Mouse (Mus musculus) limb, embryonic 15.5 days (tissue): ENCODE measurements around the gene Nkrf. TPM values are rescaled to one million over a fixed set of nuclear protein-coding genes. Genes with fewer than 3 reads are reported as not detected.
"Not testable (repeated sequence)": the region's sequence is repeated elsewhere in the genome, so short reads cannot be mapped to it uniquely, and the experiment has no call there.

Experiments used
- ATAC-seq: fragments of 200-750 bp; cut with Nextera tagmentation; 2 replicates; pipeline ENCODE4 v1.8.0; 2017; ENCODE audit warnings: low read depth, moderate TSS enrichment; ENCODE audit not compliant: insufficient number of reproducible peaks, low FRiP score, low TSS enrichment
- H3K27ac ChIP-seq: fragments of 300-500 bp; sonication (generic); 2 replicates; pipeline ENCODE4 v1.5.1; 2015; ENCODE audit warnings: moderate library complexity, mild to moderate bottlenecking, inconsistent platforms
- H3K27me3 ChIP-seq: fragments of 300-500 bp; sonication (generic); 2 replicates; pipeline ENCODE4 v1.6.1; 2015; ENCODE audit warnings: inconsistent platforms
- H3K36me3 ChIP-seq: fragments of 300-500 bp; sonication (generic); 2 replicates; pipeline ENCODE4 v1.6.1; 2015; ENCODE audit warnings: inconsistent platforms
- H3K4me1 ChIP-seq: fragments of 300-500 bp; sonication (generic); 2 replicates; pipeline ENCODE4 v1.6.1; 2015; ENCODE audit warnings: inconsistent platforms
- H3K4me2 ChIP-seq: fragments of 300-500 bp; sonication (generic); 2 replicates; pipeline ENCODE4 v1.6.1; 2015; ENCODE audit warnings: mild to moderate bottlenecking, inconsistent platforms
- H3K4me3 ChIP-seq: fragments of 300-500 bp; sonication (generic); 2 replicates; pipeline ENCODE4 v1.5.1; 2015; ENCODE audit warnings: mild to moderate bottlenecking, inconsistent platforms
- H3K9ac ChIP-seq: fragments of 300-500 bp; sonication (generic); 2 replicates; pipeline ENCODE4 v1.6.1; 2015; ENCODE audit warnings: inconsistent platforms
- H3K9me3 ChIP-seq: fragments of 300-500 bp; sonication (generic); 2 replicates; pipeline ENCODE4 v1.6.1; 2016; ENCODE audit warnings: inconsistent platforms
- WGBS: fragments of 180-500 bp; shearing (Covaris S2); methylation state at CpG from one replicate; pipeline ENCODE4 v1.1.7; 2015; 5-methylcytosine and 5-hydroxymethylcytosine counted together
- polyA plus RNA-seq: library from polyadenylated mRNA; unstranded; fragments of >200 nt; fragmentation: Nextera tagmentation; extraction: Ambion mirVana; gene quantifications from 2 replicates; pipeline ENCODE4 v1.2.1, GENCODE M21; 2015

Gene Nkrf
- polyA plus RNA-seq, 1 experiment from 2014 or later: 1.3 TPM

- WGBS: 25% methylated on average over 31 of the region's 32 CpGs
- Histone ChIP-seq H3K4me1 (no peaks in the 10 kb centered on the region; the same call in 1 of the 2 replicates), H3K36me3 (no peaks in the 10 kb centered on the region), H3K9ac (0 out of 2 replicates have a peak overlapping the region, but pooled peaks have one; percentile 26), H3K27me3 (no peaks in the 10 kb centered on the region), H3K9me3 (no peaks in the 10 kb centered on the region), H3K4me3 (peak overlapping the region; percentile 53), H3K4me2 (peak overlapping the region; percentile 60), H3K27ac (peak overlapping the region; percentile 67)
- peak; percentile 85 for ATAC-seq
Observed at GRCm38 (mm10) chrX:36903115-36903768, 543 bp upstream of the Nkrf start.

GRCm38 (mm10) chrX:36901655-36902054, 1.0 kb downstream of the Nkrf start:
- H3K9me3 ChIP-seq: no peaks in the 10 kb centered on the region
- H3K36me3 ChIP-seq: no peaks in the 10 kb centered on the region
- no peak for ATAC-seq
- WGBS: 46% methylated on average over 3 of the region's 3 CpGs
- H3K4me1 ChIP-seq: no peaks in the 10 kb centered on the region; the same call in 1 of the 2 replicates
- H3K27me3 ChIP-seq: no peaks in the 10 kb centered on the region
- H3K4me2 ChIP-seq: peak overlapping the region; percentile 60; the same call in 1 of the 2 replicates
- no peak overlapping the region for H3K9ac ChIP-seq
- H3K27ac ChIP-seq: no peak overlapping the region
- peak overlapping the region; percentile 53; the same call in 1 of the 2 replicates for H3K4me3 ChIP-seq

DNA sequence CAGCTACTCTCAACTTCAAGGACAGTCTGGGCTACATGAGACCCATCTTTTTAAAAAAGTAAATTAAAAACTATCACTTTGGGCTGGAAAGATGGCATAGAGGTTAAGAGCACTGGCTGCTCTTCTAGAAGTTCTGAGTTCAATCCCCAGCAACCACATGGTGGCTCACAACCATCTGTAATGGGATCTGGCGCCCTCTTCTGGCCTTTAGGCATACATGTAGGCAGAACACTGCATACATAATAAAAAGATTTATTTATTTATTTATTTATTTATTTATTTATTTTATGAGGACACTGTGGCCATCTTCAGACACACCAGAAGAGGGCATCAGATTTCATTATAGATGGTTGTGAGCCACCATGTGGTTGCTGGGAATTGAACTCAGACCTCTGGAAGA, 3.8 kb downstream of the Nkrf start:
- not testable (repeated sequence) for H3K4me2 ChIP-seq, H3K9ac ChIP-seq, H3K4me1 ChIP-seq, H3K9me3 ChIP-seq, H3K27ac ChIP-seq, H3K36me3 ChIP-seq, H3K4me3 ChIP-seq, ATAC-seq, H3K27me3 ChIP-seq
- 13% methylated on average over 1 of the region's 1 CpGs for WGBS

- Histone ChIP-seq H3K36me3 (peaks cover 6% of the 10 kb centered on the region; the same call in 1 of the 2 replicates), H3K27me3 (no peaks in the 10 kb centered on the region), H3K9ac (no peak overlapping the region), H3K4me2 (no peak overlapping the region), H3K4me1 (no peaks in the 10 kb centered on the region), H3K4me3 (no peak overlapping the region), H3K27ac (no peak overlapping the region), H3K9me3 (no peaks in the 10 kb centered on the region)
- 91% methylated on average over 1 of the region's 1 CpGs for WGBS
- ATAC-seq: no peak
Observed at GRCm38 (mm10) chrX:36884719-36885118, 18.0 kb downstream of the Nkrf start.

DNA sequence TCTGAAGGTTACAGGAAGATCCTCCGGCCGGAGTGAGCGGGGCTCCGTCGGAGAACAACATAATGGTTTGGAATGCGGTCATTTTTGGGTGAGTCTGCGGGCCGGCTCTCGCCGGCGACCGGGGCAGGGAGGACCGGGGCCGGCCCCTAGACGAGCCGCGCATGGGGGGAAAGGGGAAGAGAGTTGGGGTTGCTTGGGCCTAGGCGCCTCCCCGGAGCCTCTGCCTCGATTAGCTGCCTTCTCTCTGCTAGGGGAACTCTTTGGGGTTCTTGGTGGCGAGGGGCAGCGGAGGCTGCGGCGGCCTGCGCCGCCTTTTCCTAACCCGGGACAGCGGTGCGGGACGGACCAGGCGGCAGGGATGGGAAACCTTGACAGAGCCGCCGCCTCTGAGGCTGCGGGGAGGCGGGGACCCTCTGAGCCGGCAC, 28.0 kb downstream of the Nkrf start:
- no peaks in the 10 kb centered on the region for H3K9me3 ChIP-seq
- peak overlapping the region; percentile 62 for H3K4me3 ChIP-seq
- no peaks in the 10 kb centered on the region for H3K27me3 ChIP-seq
- peak overlapping the region; percentile 85 for H3K27ac ChIP-seq
- no peaks in the 10 kb centered on the region for H3K36me3 ChIP-seq
- peak overlapping the region; percentile 49 for H3K4me2 ChIP-seq
- 17% methylated on average over 33 of the region's 36 CpGs for WGBS
- ATAC-seq: no peak
- H3K9ac ChIP-seq: peak overlapping the region; percentile 71
- H3K4me1 ChIP-seq: no peaks in the 10 kb centered on the region

- peak overlapping the region; percentile 85 for H3K27ac ChIP-seq
- H3K9ac ChIP-seq: peak overlapping the region; percentile 71
- peak overlapping the region; percentile 62 for H3K4me3 ChIP-seq
- peak overlapping the region; percentile 49 for H3K4me2 ChIP-seq
- no peaks in the 10 kb centered on the region for H3K9me3 ChIP-seq
- peak; percentile 92 for ATAC-seq
- WGBS: 17% methylated on average over 57 of the region's 57 CpGs
- H3K36me3 ChIP-seq: no peaks in the 10 kb centered on the region
- no peaks in the 10 kb centered on the region for H3K4me1 ChIP-seq
- no peaks in the 10 kb centered on the region for H3K27me3 ChIP-seq
Observed at GRCm38 (mm10) chrX:36874178-36874696, 28.5 kb downstream of the Nkrf start.

GRCm38 (mm10) chrX:36873765-36874164, 28.9 kb downstream of the Nkrf start, which contains the start of the genes Ube2a and C330007P06Rik:
Ube2a (plus strand) TSS chrX:36873900.
C330007P06Rik (minus strand) TSS chrX:36874111.
- Histone ChIP-seq H3K9me3 (no peaks in the 10 kb centered on the region), H3K36me3 (no peaks in the 10 kb centered on the region), H3K27me3 (no peaks in the 10 kb centered on the region), H3K4me2 (peak within 1 kb of the TSS; percentile 49), H3K4me1 (no peaks in the 10 kb centered on the region), H3K27ac (peak within 1 kb of the TSS; percentile 85), H3K9ac (peak within 1 kb of the TSS; percentile 71), H3K4me3 (peak within 1 kb of the TSS; percentile 62)
- no peak for ATAC-seq
- 23% methylated on average over 8 of the region's 8 CpGs for WGBS

DNA sequence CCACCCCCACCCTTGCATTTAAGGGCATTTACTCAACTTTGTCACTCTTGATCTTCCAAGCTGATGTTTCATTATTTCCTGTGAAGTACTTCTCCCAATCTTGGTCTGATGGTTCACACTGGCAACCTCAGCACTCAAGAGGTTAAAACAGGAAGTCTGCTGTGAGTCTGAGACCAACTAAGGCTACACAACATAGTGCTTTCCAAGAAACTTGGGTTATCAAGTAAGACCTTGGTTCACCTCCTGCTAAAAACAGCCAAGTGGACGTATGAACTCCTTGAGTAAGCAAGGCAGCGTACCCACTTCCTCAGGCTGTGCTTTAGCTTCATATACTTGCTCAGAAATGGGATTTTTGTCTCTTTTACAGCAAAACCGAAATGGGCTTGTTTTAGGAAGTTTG, 32.3 kb downstream of the Nkrf start:
- H3K27me3 ChIP-seq: no peaks in the 10 kb centered on the region
- no peak overlapping the region for H3K4me3 ChIP-seq
- no peaks in the 10 kb centered on the region for H3K4me1 ChIP-seq
- H3K27ac ChIP-seq: no peak overlapping the region
- H3K36me3 ChIP-seq: no peaks in the 10 kb centered on the region
- no peak for ATAC-seq
- no peak overlapping the region for H3K9ac ChIP-seq
- H3K4me2 ChIP-seq: no peak overlapping the region
- WGBS: 71% methylated on average over 3 of the region's 3 CpGs
- H3K9me3 ChIP-seq: no peaks in the 10 kb centered on the region

DNA sequence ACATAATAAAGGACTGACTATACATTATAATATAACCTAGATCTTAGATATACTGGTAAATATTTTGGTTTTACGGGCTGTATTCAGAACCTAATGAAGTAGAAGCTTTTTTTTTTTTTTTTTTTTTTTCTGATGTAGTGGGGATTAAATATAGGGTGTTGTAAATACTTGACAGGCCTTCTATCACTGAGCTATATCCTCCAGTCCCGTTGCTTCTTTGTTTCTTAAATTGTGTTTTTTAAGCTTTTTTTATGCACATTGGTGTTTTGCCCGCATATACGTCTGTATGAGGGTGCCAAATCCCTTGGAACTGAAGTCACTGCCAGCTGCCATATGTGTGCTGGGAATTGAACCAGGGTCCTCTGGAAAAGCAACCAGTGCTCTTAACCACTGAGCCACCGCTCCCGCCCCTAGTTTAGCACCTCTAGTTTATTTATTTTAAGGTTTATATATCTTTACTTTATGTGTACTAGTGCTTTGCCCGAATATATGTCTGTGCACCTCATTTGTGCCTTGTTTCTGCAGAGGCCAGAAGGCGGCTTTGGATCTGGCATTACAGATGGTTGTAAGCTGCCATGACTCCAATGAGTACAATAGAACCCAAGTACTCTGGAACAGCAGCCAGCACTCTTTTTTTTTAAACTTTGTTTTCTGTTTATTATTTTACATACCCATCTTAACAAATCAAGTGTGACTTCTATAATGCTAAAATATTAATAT, 37.9 kb downstream of the Nkrf start:
- no peak for ATAC-seq
- no peaks in the 10 kb centered on the region for H3K27me3 ChIP-seq
- H3K27ac ChIP-seq: no peak overlapping the region
- no peaks in the 10 kb centered on the region for H3K9me3 ChIP-seq
- no peak overlapping the region for H3K9ac ChIP-seq
- peak overlapping the region; percentile 17; the same call in 1 of the 2 replicates for H3K4me2 ChIP-seq
- peak overlapping the region; percentile 44 for H3K4me3 ChIP-seq
- 0 out of 2 replicates have a peak, but pooled peaks cover 3% of the 10 kb centered on the region for H3K4me1 ChIP-seq
- WGBS: 53% methylated on average over 8 of the region's 8 CpGs
- no peaks in the 10 kb centered on the region for H3K36me3 ChIP-seq

DNA sequence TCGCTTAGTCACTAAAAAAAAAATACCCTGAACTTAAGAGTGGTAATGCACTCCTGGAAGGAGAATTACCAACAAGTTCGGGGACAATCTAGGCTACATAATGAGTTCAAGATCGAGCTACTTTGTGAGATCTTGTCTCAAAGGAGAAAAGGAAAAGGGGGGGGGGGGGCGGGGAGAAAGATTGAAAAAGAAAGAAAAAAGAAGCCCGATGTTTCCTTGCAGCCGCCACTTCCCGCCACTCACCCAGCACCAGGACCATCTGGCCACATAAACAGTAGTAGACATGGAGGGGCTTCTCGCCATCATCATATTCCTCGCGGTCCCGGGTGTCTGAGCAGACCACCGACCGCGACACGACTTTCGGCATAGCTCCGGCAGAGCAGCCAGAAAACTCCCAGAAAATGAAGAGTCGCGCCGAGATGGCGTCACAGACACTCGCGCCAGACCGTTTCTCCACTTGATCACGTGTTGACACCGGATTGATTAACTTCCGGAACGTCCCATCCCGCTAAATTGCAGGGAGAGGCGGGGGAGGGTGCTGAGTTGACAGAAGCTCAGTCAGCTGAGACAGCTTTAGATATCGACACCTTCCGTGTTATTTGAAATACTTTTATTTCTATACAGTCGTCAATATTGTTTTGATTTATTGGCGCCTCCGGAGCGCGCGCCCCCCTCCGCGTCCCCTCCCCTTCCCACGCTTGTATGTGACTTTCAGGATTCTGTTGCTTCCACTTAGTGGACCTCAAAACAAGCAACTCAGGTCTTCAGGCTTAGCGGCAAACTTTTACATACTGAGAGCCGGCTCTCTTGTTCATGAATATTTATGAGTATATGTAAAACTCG, 38.7 kb downstream of the Nkrf start:
- Histone ChIP-seq H3K9ac (peak overlapping the region; percentile 23; the same call in 1 of the 2 replicates), H3K9me3 (no peaks in the 10 kb centered on the region), H3K36me3 (no peaks in the 10 kb centered on the region), H3K4me1 (0 out of 2 replicates have a peak, but pooled peaks cover 3% of the 10 kb centered on the region), H3K27me3 (no peaks in the 10 kb centered on the region), H3K4me3 (peak overlapping the region; percentile 44), H3K27ac (peak overlapping the region; percentile 67; the same call in 1 of the 2 replicates), H3K4me2 (peak overlapping the region; percentile 37)
- no peak for ATAC-seq
- 20% methylated on average over 43 of the region's 44 CpGs for WGBS

GRCm38 (mm10) chrX:36852631-36853030, 50.1 kb downstream of the Nkrf start:
- WGBS: 84% methylated on average over 8 of the region's 8 CpGs
- no peak overlapping the region for H3K27ac ChIP-seq
- no peak overlapping the region for H3K4me3 ChIP-seq
- no peak overlapping the region for H3K9ac ChIP-seq
- no peaks in the 10 kb centered on the region for H3K36me3 ChIP-seq
- H3K4me2 ChIP-seq: no peak overlapping the region
- no peaks in the 10 kb centered on the region for H3K9me3 ChIP-seq
- H3K27me3 ChIP-seq: no peaks in the 10 kb centered on the region
- no peak for ATAC-seq
- H3K4me1 ChIP-seq: no peaks in the 10 kb centered on the region
